Mouse (Mus musculus) inflammation-experienced regulatory T-cells, adult 6 months (primary cell): ENCODE measurements at regions not wholly inside any gene's neighbourhood (a gene's known extent, or its start where the extent isn't known, plus 50 kb on each side); places are given as distances from the start of the nearest gene placed in this dataset.

Experiments used
- ATAC-seq: one replicate; pipeline ENCODE4 v1.8.0; 2017

DNA sequence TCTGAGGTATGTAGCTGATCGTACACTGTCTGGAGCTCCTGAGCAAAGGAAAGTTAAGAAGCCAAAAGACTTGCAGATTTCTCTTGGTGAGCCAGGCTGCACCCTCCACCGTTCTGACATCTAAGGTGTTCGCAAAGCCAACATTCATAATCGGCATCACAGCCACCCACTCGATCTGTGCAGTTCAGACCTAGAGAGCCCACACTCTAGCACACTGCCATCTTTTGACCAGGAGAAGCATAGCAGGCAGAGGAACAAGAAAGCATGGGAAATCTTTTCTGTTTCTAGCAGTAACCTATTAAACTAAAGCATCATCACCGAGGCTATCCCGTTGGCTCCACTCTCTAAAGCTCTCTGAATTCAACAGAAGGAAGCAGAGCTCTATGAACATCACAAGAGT, 59.2 kb downstream of the Areg start:
- ATAC-seq = peak; percentile 35

- no peak for ATAC-seq
These were observed 61.0 kb downstream of the Areg start for GRCm38 (mm10) chr5:91200448-91200847.

DNA sequence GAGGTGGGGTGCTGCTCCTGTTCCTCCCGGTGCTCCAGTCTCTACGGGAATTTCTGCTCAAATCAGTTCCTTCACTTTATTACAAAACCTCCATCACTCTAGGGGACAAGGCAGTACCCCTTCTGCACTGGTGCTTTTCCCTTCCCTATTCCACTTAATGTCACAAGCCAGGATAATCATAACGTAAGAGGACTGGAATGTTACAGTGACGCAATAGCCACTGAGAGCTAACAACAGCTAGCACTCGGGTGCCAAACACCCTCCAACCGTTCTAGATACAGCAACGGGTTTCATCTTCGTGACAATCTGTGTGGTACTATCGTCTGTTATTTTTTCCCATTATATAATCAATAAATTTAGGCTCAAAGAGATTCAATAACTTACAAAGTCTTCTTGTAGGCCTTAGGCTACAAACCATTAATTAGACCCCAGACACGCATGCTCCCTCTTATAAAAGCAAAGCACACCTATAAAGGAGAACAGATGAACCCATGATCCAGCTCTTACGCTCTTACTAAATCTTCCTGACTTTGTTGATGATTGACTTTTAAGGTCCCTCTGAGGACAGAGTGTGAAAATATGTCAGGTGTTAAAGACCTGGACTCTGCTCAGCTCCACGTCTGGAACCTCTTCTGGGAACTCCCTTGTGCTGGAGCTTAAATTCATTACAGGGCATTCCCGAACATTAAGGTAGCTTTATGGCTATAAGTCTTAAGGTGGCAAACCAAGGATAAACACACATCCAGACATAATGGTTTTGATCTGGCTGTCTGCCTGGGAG, 65.0 kb downstream of the Areg start:
- no peak for ATAC-seq

DNA sequence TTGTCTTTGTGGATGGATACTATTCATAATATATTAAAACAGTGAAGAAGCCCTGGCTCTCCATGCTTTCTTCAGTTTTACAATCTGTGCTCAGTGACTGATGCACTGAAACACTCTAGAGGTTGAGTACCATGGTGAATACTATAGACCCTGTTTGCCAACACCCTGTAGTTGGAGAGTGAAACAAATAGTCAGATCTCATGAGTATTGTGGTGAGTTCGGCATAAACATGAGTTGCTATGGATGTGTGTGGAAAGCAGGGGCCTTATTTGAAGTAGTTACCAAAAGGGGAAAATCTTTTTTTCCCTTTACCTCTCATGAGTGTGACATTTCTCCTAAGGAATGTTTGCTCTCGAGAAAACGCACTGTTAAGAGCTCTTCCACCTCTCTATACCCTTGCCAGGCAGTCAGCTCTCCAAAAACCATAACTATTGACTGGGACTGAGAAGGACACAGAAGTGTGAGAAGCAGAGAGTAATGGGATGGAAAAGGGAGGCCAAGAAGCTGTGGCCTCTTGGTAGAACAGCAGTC, 66.0 kb downstream of the Areg start:
- no peak for ATAC-seq

DNA sequence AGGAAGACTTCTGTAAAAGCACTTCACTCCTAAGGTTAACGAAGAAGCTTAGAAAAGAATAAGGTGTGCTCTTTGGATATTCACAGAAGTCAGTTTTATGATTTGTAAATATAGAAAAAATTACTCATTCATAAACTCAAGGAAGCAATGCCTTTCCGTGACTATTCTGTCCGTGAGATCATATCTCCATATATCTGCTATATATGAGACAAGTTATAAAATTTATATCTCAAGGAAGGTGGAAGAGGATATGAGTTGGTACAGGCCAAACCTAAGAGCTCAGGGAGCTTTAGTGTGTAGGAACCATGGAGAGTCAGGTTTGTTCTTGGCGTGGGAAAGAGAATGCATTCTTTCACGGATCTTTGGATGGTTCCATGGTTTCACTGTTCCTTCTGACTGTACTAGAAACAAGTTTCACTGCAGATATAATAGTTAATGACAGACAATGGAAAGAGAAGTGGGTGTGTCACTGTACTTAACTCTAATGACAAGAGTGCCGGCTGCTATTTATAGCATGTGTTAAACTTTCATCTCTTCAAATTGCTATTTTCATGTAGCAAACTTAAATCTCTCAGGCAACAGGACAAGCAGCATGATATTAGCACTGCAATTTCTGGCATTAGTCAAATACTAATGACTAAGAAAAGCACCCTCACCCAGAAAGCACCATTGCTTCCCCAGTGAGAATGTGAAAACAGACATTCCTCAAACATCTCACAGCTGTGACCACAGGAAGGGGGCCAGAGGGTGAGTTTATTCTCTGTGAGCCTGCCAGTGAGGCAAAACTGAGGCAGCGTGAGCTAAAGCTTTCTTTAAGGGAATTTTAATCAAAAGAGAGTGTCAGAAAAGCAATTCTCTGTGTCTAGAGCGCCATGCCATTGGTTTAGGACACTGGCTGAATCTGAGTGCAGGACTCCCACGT, 67.4 kb downstream of the Areg start:
- ATAC-seq = no peak

DNA sequence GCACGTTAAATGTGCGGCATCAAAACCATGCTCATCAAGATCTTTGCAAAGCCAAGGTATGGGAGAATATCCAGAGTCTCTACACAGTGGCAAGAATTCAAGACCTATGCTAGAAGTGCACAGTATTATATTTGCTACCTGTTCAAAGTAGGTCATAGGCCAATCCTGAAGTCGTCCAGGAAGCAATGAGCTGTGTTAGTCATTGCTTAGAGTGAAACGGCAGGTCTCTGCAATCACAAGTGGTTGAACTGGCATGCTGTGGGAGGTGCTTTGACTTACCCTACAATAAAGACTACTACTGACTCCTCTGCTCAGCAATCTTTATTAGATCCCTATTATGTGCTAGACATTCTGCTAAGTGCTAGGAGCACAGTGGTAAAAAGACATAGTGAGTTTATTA, 80.8 kb downstream of the Areg start:
- ATAC-seq = no peak

- ATAC-seq = no peak
These were observed 102.3 kb downstream of the Areg start for GRCm38 (mm10) chr5:91241656-91242055.

DNA sequence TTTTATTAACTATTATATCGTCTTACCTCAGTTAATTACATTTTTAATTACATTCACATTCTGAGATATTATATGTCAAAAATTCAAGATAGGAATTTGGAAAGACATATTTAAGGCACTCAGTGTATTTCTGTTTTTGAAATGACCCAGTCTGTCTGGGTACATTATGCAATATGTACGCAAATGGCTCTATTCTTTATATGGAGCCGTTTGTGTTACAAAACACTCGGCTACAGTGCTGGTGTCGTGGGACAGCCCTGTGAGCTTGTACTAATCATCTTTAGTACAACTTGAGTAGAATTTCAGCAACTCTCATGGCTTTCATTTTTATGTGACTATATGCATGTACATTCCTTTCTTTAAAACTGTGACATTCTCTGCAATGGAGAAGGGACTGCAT, 108.0 kb downstream of the Areg start:
- no peak for ATAC-seq

DNA sequence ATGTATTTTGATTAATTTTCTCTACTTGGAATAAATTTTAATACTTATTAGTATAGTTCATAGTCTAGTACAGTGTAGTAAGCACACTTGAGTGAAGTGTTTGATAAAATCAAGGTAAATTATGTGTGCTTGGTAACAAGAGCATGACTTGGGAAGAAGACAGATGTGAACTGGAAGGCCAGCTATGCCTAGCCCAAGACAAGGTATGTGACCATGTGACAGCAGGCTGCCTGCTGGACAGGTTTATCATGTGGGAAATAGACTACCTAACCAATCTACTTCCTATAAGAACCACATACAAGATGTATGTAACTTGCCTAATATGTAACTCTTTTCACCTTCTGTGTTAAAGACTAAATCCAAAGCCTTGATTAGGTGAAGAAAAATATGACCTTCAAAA, 122.5 kb downstream of the Areg start:
- no peak for ATAC-seq

DNA sequence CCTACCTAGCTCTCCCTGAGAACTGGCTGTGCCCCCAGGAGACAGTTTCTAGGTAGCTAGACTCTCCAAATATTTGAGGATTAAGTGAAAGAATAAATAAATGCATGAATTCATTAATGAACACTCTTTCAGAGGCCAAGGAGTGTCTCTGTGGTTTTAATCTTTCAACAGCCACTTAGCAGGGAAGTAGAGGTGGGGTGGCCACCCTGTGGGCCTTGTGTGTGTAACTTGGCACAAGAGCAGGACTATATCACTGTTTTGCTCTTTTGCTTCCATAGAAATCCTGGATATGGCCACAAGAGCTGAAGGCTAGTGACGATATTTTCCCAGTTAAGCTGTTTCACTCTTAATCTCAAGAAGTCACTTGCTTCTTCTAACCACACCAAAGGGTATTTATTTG, 123.1 kb downstream of the Areg start:
- no peak for ATAC-seq

DNA sequence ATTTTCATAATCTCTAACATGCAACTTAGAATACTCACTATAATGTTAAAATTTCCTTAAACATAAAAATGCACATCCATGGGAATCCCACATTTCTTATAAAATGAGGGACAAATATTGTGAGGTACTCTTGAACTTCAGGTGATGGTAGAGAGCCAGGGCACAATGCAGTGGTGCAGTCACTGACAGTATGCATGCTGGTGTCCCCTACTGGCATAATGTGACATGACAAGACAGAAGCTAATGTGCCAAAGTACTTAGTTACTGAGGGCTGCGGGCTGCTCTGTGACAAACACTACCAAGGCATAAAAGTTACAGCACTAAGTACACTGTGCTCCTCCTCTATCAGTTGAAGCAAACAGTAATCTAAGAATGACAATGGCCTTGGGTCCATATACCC, 131.3 kb downstream of the Areg start:
- ATAC-seq = no peak

DNA sequence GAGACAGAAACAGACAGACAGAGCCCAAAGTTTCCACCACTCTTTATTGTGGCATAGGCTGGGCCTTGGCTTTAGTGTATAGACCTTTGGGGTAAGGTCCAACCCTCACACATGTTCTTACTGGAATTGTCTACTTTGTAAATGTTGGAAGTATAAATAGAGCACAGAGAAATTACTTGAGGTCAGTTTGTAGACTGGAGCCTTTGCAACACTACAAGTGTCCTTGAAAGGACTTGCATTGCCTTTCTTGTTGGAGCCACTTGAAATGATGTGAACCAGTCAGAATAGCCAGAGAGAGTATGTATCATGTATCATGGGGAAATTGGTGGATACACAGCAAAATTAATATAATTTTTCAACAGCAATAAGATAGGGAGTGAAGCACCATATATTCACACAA, 131.4 kb downstream of the Btc start:
- no peak for ATAC-seq

GRCm38 (mm10) chr5:91274411-91274810, 128.4 kb downstream of the Btc start:
- no peak for ATAC-seq

GRCm38 (mm10) chr5:91278466-91278865, 124.3 kb downstream of the Btc start:
- ATAC-seq = peak; percentile 88

DNA sequence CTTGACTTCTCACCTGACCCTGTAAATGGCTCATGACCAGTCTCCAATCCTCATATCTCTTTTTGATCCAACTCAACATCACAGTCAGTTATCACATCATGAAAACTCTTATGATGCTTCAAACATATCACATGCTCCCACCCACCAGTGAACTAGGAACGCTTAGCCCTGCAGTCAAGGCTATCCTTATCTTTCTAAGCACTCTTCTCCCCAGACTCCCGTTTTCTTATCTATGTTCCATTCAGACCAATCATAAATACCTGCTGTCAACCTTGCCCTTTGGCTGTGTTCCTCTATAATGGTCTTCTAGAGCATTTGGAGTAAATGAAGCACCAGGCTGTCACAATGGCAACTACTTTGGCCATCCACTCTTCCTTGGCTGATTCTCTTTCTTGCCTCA, 123.3 kb downstream of the Btc start:
- ATAC-seq = no peak

- ATAC-seq = peak; percentile 71
These were observed 119.8 kb downstream of the Btc start for GRCm38 (mm10) chr5:91282969-91283368.

- ATAC-seq = no peak
These were observed 109.7 kb downstream of the Btc start for GRCm38 (mm10) chr5:91293073-91293472.

- ATAC-seq = no peak
These were observed 107.8 kb downstream of the Btc start for GRCm38 (mm10) chr5:91294957-91295356.

GRCm38 (mm10) chr5:91297068-91297467, 105.7 kb downstream of the Btc start:
- ATAC-seq = no peak

GRCm38 (mm10) chr5:91302114-91302513, 100.7 kb downstream of the Btc start:
- no peak for ATAC-seq

GRCm38 (mm10) chr5:91302943-91303342, 99.9 kb downstream of the Btc start:
- ATAC-seq = no peak

DNA sequence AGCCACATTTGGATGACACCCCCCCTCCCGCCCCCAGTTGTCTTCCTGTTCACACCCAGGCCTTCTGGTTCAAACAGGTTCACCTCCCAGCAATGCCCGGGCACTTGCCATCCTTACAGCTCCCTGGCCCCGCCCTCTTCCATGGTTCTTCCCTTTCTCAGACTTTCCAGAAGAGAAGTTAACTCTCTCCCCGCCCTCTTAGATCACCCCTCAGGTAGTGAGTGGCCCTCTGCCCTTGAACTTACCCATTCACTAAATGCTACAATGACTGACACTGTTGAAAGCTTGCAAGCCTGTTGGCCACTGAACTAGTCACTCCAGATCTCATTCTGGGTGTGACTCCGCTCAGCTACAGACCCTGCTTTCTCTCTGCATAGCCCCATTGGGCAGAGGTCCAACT, 99.1 kb downstream of the Btc start:
- no peak for ATAC-seq

- ATAC-seq = no peak
These were observed 95.8 kb downstream of the Btc start for GRCm38 (mm10) chr5:91307031-91307430.
